Mouse (Mus musculus) B cell, adult 2 months (primary cell): ENCODE measurements around the gene Fbxl18.
"Not testable (repeated sequence)": the region's sequence is repeated elsewhere in the genome, so short reads cannot be mapped to it uniquely, and the experiment has no call there.

Source experiments
- DNase-seq, 2 experiments: peaks; one replicate each; pipeline ENCODE4 v3.0.0; 2022

The Fbxl18 gene

DNA sequence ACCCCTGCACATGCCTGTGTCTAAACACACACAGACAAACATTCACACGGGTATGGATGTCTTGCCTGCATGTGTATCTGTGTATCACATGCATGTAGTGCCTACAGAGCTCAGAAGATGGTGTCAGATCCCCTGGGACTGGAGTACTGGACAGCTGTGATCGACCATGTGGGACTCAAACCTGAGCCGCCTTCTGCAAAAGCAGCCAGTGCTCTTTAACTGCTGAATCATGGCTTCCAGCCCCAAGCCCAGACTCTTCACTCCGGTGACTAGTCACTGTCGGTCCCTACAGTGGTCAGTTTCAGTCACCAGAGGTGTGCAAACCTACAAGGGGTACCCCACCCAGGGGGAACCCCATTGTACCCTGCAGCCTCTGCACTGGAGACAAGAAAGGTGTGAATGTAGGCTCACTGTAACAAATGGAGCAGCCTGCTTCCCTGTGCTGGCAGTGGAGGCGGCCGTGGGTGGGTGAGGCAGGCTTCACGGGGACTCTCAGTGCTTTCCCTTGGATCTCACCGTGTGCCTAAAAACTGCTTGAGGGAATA is 3.9 kb upstream of the Fbxl18 start:
- peak; percentile 50 to 51 for DNase-seq

DNA sequence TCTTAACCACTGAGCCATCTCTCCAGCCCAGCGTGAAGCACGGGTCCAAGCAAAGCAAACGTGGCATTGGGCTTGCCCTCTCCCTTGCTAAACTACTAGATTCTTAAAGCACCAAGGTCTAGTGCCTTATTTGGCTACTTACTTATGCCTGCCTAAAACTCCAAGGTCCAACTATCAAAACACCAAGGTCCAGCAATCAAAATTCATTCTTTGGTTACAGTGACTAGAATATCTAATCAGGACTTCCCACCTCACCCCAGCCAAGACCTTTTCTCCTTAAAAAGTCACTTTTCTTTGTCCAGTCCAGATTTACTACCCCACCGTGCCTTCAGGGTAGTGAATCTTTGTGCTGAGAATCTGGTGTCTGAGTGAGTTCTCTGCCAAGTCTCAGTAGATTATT is 3.1 kb upstream of the Fbxl18 start:
- no peak for DNase-seq

DNA sequence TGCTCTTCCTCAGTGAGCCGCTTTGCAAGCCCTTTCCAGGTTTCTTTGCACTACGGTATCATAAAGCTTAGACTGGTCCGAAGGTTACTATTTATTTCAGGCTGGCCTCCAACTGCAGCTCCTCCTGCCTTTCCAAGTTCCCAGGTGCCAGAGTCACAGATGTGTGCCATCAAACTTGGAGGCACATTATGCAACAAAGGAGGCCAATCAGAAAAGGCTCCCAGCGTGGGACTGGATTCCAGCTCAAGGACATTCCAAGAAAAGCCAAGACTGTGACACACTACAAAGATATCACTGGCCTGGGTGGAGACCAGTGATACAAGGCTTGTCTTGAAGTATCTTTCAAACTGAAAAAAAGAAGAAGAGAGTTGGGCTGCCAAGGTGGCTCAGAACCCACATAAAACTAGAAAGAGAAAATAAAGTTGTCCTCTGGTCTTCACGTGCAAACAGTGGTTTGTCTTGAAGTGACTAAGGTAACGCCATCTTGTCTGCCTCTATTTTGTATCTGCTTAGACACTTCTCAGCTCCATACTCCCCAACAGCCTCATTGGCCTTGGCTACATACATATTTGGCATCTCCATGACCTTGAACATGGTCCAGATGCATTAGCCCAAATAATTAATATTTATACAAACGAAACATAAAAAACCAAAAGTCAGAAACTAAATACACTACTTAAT is 2.5 kb upstream of the Fbxl18 start:
- DNase-seq, result no peak

DNA sequence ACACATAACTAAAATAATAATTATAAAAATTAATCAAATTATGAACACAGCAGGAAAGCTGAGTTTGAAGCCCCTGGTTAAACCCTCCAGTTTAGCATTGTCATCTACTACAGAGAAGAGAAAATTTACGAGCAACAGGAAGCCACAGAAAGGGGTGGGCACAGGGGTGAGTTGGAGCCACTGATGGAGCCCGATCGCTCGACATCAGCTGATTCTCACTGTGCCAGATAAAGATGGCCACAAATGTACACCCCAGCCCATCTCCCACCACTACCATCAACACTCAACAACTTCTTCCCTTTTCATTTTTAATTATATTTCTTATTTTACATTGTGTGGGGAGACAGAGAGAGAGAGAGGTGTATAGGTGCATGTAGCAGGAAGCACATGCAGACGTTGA is 1.5 kb upstream of the Fbxl18 start:
- DNase-seq, result peak in 1 of 2 experiments; percentile 40

DNA sequence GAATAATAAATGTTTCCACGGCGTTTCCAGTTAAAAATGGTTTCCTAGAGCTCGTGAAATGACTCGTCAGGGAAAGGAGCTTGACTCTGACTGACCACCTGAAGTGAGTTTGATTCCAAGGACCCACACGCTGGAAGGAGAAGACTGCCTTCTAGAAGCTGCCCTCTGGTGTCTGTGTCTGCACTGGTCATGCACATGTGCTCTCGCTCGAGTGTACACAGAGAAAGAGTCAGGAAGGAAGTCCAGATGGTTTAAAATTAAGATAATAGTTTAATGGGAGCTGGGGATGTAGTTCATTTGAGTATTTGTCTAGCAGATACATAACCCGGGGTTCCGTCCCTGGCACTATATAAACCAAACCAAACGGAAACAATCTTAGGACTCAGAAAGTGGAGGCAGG is 971 bp upstream of the Fbxl18 start:
- DNase-seq, result no peak

DNA sequence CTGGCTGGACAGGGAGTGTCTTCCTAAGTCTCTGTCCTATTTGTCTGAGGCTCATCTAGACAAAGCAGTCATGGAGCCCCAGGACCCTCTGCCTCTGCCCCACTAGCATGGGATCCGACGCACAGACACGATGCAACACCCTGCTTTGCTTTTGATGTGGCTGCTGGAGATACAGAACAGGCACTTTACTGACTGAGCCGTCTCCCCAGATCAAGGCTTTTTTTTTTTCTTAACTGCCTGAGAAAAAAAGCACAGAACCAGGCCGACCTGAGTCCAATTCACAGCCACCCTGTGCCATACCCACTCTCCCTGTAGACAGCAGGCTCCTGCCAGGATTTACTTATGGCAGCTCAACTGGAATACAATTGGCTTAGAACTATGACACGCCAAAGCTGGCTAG is 3.8 kb downstream of the Fbxl18 start:
- DNase-seq, result no peak

DNA sequence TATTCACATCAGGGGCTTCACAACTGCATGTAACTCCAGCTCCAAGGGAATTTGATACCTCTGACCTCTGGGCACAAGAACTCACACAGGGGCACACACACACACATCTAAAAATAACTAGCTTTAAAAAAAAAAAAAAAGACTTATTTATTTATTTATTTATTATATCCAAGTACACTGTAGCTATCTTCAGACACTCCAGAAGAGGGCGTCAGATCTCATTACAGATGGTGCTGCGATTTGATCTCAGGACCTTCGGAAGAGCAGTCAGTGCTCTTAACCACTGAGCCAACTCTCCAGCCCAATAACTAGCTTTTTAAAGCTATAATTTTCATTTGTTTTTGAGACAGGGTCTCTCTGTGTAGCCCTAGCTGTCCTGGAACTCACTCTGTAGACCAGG is 7.7 kb downstream of the Fbxl18 start:
- DNase-seq, result not testable (repeated sequence)

DNA sequence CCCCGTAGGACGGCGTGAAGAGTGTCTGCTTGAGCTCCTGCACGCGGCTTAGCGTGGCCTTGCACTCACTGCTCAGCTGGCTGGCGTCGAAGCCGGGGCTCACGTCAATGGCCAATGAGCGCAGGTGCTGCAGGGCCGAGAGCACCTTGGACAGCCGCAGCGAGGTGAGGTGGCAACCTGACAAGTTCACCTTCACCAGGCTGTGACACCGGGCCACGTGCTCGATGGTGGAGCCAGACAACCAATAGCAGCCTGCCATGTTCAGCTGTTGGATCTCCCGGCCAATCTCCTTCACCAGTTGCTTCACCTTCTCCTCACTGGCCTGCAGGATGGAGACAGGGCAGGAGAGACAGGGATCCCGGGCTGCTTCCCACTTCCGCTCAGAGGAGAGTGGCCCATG is 8.5 kb downstream of the Fbxl18 start:
- DNase-seq, result no peak

DNA sequence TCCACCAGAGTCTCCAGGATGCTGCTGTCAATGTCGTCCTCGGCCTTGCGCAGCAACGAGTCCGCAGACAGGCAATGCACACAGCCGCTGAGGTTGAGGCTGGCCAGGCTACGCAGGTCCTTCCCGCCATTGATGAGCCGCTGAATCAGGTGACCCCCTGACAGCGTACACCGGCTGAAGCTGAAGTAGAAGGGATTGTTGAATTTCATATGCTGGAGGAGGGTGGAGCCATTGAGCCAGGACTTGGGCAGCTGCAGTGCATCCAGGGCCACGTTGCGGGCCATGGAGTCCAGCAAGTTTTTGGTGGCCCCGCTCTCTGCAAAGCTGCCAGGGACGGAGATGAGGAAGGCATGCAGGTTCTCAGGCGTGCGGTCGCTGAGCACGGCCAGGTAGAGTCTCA is 9.0 kb downstream of the Fbxl18 start:
- DNase-seq, result no peak

DNA sequence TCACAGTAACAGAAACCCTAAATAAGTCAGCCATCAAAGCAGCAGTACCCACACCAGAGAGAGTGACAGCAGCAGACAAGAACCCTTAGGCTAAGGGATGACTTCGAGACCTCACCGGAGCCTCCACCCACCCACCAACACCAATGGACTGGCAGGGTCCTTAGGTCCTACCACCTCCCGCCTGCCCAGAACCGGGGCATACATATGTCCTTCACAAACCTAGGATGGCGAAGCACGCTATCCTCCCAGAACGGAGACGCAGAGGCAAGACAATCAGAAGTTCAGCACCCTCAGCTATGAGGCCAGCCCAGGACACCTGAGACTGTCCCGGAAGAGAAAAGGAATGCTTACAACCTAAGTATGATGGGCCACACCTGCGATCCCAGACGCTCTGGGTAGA is 12.8 kb downstream of the Fbxl18 start:
- DNase-seq, result no peak

DNA sequence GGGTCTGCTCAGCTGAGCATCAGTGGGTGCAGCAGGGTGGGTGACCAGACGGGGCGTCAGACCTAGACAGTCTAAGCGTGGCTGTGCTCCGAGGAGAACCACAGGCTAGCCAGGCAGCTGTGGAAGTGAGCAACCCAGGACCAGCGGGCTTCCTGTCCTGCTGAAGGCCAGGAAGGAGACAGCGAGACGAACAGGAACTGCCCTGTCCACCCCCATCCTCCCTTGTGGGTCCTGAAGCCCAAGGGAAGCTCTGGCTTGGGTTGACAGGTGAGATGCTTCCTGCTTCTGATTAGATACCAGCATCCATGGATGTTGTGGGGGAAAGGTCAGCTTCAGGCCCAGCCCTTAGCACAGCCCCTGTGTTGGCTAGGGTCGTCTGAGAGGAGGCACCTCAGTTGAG is 13.3 kb downstream of the Fbxl18 start:
- no peak for DNase-seq

DNA sequence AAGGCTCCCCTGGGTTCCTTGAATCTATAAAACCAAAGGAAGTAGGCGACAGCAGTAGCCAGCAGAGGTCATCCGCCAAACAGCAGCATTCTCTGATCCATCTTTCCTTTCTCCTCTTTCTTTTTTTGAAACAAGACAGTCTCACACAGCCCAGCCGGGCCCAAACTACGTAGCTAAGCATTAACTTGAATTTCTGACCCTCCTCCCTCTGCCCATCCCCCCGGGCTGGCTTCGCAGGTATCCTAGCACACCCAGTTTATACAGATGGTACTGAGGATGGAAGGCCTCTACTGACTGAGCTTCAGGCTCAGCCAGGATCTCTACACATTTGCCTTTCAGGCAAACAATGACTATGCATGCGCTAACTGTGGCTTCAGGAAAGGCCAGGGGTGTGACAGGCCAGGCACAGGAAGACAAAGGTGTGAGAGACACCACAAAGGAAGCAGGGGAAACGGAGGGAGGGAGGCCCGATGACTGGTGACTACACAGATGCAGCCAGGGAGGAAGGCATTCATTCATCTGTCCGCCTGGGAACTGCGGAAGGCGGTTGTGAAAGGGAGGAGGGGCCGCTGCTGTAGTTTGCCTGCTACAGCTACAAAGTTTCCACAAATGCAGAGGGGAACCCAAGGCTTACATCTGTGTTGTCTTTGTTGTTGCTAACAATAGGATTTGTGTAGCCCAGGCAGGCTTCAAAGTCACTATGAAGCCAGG is 14.3 kb downstream of the Fbxl18 start:
- DNase-seq, result no peak

DNA sequence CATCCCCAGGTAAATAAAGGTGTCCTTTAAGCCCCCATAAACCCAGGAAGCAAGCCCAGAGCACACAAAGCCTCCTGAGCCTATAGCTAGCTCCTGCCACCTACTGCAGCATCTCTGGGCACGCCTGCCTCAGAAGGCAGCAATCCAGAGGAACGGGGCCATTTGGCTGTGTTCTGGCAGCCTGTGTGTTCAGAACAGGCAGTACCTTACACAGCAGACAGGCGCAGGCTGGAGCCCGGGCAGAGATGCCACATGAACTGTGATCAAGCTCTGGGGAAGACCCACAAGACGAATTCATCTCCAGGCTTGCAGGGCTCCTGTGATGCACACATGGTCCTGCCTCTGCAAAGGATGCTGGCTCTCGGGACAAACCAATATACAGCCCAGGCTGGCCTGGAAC is 15.0 kb downstream of the Fbxl18 start:
- DNase-seq, result no peak

DNA sequence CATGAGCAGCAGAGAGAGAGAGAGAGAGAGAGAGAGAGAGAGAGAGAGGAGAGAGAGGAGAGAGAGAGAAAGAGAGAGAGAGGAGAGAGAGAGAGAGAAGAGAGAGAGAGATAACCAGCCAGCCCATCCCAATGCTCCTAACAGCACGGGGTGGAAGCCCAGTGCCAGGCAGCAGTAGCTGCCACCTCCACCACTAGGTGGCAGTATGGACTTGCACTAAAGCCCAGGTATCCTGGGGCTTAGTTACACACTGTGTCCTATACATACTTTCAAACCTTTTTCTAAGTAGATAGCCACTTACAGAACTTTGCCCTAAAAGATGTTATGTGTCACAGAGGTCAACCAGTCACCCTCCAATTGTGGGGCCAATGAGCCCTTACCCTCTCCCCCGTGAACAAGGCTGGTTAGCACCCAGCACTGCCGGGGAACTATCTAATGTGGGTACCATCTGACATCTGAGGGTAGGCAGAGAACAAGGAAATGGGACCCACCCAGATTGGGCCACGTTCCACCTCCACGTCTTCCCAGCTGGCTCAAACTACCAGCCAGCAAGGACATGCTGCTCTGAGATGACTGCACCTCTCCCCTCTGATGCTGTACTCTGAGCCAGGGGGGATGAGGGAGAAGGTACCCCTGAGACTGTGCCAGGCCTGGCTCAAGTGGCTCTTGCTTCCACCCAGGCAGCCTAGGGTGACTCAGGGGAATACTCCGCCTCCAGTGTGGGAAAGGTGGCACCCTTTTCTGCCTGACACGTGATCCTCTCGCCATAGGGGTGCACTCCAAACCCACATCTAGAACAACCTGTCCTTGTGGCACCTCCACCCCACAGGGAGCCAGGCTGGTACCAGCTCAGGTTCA is 15.7 kb downstream of the Fbxl18 start:
- peak; percentile 87 for DNase-seq

DNA sequence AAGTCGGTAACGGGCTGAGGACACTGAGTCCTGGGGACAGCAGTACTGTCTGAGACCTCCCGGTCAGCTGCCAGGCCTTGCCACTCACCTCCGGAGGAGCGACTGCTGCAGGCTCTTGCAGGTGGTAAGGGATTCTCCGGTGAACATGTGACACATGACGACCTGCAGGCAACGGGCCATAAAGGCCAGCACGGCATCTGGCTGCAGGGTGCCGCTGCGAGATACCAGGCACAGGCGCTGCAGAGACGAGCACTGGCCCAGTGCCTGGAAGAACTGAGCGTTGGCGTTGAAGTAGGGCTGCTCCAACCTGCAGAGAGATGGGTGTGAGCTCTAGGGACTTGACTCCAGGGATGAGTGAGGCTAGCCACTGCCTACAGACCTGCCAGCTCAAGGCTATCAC is 16.7 kb downstream of the Fbxl18 start:
- DNase-seq, result no peak

DNA sequence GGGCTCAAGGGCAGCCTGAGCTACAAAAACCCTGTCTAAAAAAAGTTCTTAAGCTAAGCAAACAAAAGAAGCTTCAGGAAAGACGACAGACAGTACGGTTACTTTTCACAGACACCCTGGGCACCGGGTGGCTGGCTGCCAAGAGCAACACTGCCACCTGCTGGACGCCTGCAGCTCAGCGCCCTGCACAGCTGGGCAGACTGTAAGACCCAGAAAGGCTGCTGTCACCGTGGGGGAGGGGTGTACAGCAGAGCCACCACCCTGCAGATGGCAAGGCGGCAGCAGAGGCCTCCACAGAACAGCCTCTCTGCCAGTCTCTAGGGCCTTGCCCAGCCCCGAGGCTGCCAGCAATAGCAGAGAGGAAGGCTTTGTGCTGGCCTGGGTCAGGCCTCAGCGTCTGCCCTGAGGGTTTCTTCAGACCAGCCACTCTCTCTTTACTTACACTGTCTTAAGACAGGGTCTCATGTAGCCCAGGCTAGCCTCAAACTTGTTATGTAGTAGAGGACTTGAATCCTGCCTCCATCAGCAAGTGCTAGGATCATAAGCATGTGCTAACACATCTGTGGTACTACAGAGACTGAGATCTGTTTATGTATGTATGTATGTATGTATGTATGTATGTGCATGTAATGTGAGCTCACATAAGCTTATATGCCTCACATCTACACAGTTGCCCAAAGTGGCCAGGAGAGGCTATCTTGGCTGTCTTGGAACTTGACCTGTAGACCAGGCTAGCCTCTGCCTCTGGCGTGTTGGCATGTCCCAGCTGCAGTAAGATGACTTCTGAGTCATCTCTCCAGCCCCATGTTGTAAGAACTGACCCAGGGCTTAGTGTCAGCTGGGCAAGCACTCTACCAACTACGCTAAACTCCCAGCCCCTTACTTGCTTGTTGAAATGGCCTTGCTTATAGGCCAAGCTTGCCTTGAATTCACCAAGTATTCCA is 17.6 kb downstream of the Fbxl18 start:
- peak; percentile 90 to 91 for DNase-seq

DNA sequence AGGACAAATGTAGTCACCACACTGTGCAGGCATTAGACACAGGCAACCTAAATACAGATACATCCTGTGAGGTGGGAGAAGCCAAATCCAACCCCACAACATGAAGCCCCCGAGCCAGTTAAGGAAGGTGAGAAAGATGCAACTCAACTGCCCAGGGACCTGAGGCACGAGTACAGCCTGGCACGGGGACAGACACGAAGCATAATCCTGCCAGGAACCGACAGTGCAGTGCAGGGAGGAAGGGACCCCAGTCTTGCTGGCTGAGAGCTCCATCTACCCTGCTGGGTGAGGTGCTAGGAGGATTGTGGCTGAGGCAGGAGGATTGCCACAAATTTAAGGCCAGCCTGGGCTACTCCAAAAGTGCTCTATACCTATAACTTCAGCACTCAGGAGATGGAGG is 18.3 kb downstream of the Fbxl18 start:
- DNase-seq, result no peak

DNA sequence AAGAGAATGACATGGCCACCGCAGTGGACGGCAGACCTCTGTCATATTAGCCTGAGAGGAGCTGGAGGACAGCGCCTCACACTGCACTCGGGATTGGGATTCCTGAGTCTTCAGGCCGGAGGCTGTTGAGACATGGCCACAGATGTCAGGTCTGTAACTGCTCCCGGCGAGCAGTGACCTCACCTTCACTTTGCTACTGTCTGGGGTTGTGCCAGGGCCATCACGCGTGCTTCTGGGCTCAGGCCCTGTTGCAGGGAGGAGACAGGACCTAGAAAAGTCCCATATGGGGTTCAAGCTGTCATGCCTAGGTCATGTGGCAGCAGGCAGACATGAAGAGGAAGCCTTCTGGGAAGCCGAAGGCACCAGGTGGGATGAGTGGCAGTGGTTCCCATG is 19.7 kb downstream of the Fbxl18 start:
- no peak for DNase-seq

DNA sequence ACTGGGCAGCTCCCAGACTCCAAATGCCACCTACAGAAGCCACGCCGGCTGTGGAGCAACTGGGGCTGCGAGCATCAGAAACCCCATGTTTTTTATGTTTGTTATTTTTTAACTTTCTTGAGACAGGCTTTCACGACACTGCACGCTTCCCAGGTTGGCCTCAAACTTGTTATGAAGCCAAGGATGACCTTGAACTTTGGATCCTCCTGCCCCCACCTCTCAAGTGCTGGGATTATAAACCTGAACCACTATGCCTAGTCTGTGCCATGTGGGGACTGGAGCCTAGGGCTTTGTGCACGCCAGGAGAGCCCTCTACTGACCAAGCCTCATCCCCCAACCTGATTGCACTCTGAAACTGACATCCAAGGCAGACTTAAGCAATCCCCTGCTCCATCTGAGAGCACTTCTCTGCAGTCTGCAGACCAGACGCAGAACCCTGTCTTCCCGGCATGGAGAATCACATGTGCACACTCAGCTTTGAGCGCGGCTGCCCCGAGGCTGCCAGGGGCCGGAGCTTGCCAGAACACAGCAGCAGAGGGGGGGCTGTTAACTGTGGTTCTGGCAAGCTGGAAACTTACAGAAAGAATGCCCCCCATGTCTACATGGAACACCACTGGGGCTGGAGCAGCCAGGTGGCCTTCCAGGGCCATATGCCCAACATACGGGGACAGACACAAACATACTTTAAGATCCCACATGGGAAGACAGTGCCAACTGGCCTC is 20.3 kb downstream of the Fbxl18 start:
- DNase-seq, result no peak

DNA sequence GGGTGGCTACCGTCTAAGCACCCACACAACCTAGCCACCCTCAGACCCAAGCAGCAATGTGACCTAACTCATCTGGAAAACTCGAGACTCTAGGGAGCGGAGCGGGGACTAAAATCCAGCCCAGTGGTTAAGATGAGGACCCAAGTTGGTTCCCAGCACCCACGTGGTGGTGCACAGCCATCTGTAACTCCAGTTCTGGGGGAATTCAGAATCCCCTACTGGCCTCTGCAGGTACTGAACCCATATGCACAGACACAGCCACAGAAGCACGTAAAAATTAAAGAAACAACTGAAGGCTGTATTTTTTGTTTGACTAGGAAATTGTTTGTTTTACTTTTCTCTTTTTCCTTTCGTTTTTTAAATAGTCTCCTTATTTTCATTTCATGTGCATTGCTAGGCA is 21.5 kb downstream of the Fbxl18 start:
- DNase-seq, result no peak

DNA sequence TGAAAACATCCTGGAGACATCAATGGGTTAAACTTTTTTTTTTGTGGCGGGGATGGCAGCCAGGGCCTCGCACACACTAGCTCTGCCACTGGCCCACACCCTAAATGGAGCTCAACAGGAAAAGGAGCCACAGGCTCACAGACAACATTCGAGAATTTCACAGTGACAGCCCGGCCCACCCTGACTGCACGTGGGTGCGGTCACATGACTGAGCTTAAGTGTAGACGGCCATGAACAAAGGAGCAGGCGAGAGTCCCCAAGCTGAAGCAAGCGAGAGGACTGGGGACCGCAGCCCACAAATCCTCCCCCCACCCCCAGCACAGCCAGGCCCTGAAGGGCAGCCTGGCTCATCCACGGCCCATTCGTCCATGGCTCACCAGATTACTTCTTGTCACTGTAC is 23.5 kb downstream of the Fbxl18 start:
- DNase-seq, result no peak

DNA sequence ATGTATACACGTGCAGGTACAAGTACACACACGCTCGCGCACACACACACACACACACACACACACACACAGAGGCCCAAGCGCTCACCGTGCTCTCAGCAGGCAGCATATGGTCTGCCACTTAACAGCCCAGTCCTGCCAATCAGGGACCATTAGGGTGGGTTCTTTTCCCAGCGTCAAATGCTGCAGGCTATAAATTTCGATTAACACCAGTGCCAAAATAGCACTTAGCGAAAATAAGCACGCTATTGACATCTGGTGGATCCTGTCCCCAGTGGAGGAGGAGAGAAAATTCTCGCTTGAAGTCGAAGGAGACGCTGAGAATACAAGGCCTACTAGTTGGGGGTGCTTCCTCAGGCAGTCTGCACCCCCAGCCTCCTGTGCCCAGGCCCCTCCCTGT is 25.8 kb downstream of the Fbxl18 start:
- no peak for DNase-seq
